In genomic region chr6:49733191-49733590, GRCm38 (mm10) we compare ENCODE assay signal across 22 mouse cellular contexts.
DNase-seq lines count a peak whose midpoint lies in the region; ATAC-seq lines count a peak whose summit lies in the region.
"Had no signal": no experiment of that assay in that cellular context is flagged by ENCODE, and none has a peak within 500 bp of the region (broad histone marks: within the 10 kb centered on the region; RNA-seq: fewer than 3 reads in every experiment).

No protein-coding gene starts in this region.

- 83% methylated on average over 5 of the region's 5 CpGs for WGBS in hindbrain, embryonic 13.5 days

- no peak overlapping the region for H3K27ac ChIP-seq in hindbrain, embryonic 13.5 days
- H3K27ac ChIP-seq: embryonic facial prominence, embryonic 12.5 days; forebrain, embryonic 13.5 days; gastrocnemius, adult 2 months; heart, embryonic 13.5 days; hindbrain, embryonic 12.5 days; hindbrain, postnatal 0 days had no signal

- H3K4me2 ChIP-seq in hindbrain, embryonic 13.5 days: no peak overlapping the region
- H3K4me2 ChIP-seq: embryonic facial prominence, embryonic 12.5 days; forebrain, embryonic 13.5 days; heart, embryonic 13.5 days; hindbrain, embryonic 12.5 days had no signal

- no peak overlapping the region for H3K9ac ChIP-seq in hindbrain, embryonic 13.5 days
- H3K9ac ChIP-seq: embryonic facial prominence, embryonic 12.5 days; forebrain, embryonic 13.5 days; heart, embryonic 13.5 days; hindbrain, embryonic 12.5 days had no signal

- no peaks in the 10 kb centered on the region for H3K4me1 ChIP-seq in hindbrain, embryonic 13.5 days (replicated peaks)
- H3K4me1 ChIP-seq: embryonic facial prominence, embryonic 12.5 days; forebrain, embryonic 13.5 days; heart, embryonic 13.5 days; hindbrain, embryonic 12.5 days had no signal

- H3K4me3 ChIP-seq in hindbrain, embryonic 13.5 days: no peak overlapping the region
- H3K4me3 ChIP-seq: embryonic facial prominence, embryonic 12.5 days; forebrain, embryonic 13.5 days; gastrocnemius, adult 2 months; heart, embryonic 13.5 days; hindbrain, embryonic 12.5 days had no signal

- no peak for ATAC-seq in cerebellum, adult (ENCODE audit: insufficient number of reproducible peaks, low FRiP score, low TSS enrichment)
- ATAC-seq in hindbrain, embryonic 13.5 days (ENCODE audit: low FRiP score): no peak
- ATAC-seq: activated CD4-positive, CD25-positive, alpha-beta regulatory T cell, adult 4 months; forebrain, embryonic 13.5 days; hindbrain, postnatal 0 days; Patski had no signal

- no peaks in the 10 kb centered on the region for H3K9me3 ChIP-seq in hindbrain, embryonic 13.5 days
- H3K9me3 ChIP-seq: embryonic facial prominence, embryonic 12.5 days; forebrain, embryonic 13.5 days; hindbrain, embryonic 12.5 days had no signal

- no peaks in the 10 kb centered on the region for H3K36me3 ChIP-seq in hindbrain, embryonic 13.5 days
- H3K36me3 ChIP-seq: embryonic facial prominence, embryonic 12.5 days; heart, embryonic 13.5 days; hindbrain, embryonic 12.5 days had no signal

- peak; percentile 6 for DNase-seq in cerebellum, adult 11 months
- DNase-seq in cerebellum, adult 18-20 months: peak; percentile 33 to 50
- peak; percentile 34 for DNase-seq in cerebellum, adult 9-10 months
- DNase-seq in cerebellum, postnatal 25 days: peak; percentile 50 to 63
- no peak for DNase-seq in thymus, adult 18-20 months
- DNase-seq: adrenal gland, postnatal 10 days; embryo, embryonic 11 days; gastrocnemius, adult 2 months; gastrocnemius, postnatal 25 days; heart, postnatal 4 days; kidney, adult 11 months; kidney, postnatal 10 days had no signal

- no peaks in the 10 kb centered on the region for H3K27me3 ChIP-seq in hindbrain, embryonic 13.5 days
- H3K27me3 ChIP-seq: CH12.LX; embryonic facial prominence, embryonic 12.5 days; forebrain, embryonic 13.5 days; heart, embryonic 13.5 days; hindbrain, embryonic 12.5 days had no signal

Comparison
In these comparisons a context has a peak if more than half of its experiments do, and no peak if none do; other contexts are left out.
1. DNase-seq: peak in cerebellum, adult 11 months (single experiment), cerebellum, adult 18-20 months (2 of 2), cerebellum, adult 9-10 months (single experiment) and cerebellum, postnatal 25 days (2 of 2); none in thymus, adult 18-20 months (0 of 2).